Mouse (Mus musculus) T-helper 1 cell (primary cell): Measurements from ENCODE around the gene Rhod.
"Not testable (repeated sequence)": the region's sequence is repeated elsewhere in the genome, so short reads cannot be mapped to it uniquely, and the experiment has no call there.

Experiments used
- in situ Hi-C: fragments of 300-600 bp; cut with MboI, MseI; formaldehyde crosslinking; loops from one replicate; pipeline ENCODE4 v1.15.1; 2025; ENCODE audit warnings: high pct_unique_total_duplicates

Rhod gene

GRCm38 (mm10) chr19:4439161-4439801, at the start of gene Rhod:
Gene Rhod (minus strand): TSS chr19:4439432.
- in situ Hi-C loops, result no loop called here

GRCm38 (mm10) chr19:4487877-4488276, 48.6 kb upstream of the Rhod start:
- in situ Hi-C loops, result no loop called here

GRCm38 (mm10) chr19:4485006-4485405, 45.8 kb upstream of the Rhod start:
- in situ Hi-C loops, result no loop called here

GRCm38 (mm10) chr19:4482111-4482859, 43.1 kb upstream of the Rhod start:
- in situ Hi-C loops, result no loop called here

- in situ Hi-C loops, result no loop called here
Observed at GRCm38 (mm10) chr19:4481326-4481725, 42.1 kb upstream of the Rhod start.

- in situ Hi-C loops, result no loop called here
Observed at GRCm38 (mm10) chr19:4480041-4480440, 40.8 kb upstream of the Rhod start.

GRCm38 (mm10) chr19:4478190-4478516, 38.9 kb upstream of the Rhod start:
- in situ Hi-C loops, result no loop called here

GRCm38 (mm10) chr19:4477345-4478189, 38.3 kb upstream of the Rhod start, which contains the start of gene Syt12:
Gene Syt12 (minus strand): TSS chr19:4477447.
- in situ Hi-C loops, result no loop called here

- in situ Hi-C loops, result no loop called here
Observed at GRCm38 (mm10) chr19:4476601-4477257, 37.5 kb upstream of the Rhod start.

- in situ Hi-C loops, result no loop called here
Observed at GRCm38 (mm10) chr19:4475224-4475925, 36.1 kb upstream of the Rhod start.

GRCm38 (mm10) chr19:4474739-4475138, 35.5 kb upstream of the Rhod start:
- in situ Hi-C loops, result no loop called here

GRCm38 (mm10) chr19:4473549-4473948, 34.3 kb upstream of the Rhod start:
- in situ Hi-C loops, result no loop called here

GRCm38 (mm10) chr19:4468363-4468762, 29.1 kb upstream of the Rhod start:
- in situ Hi-C loops, result no loop called here

- in situ Hi-C loops, result no loop called here
Observed at GRCm38 (mm10) chr19:4464666-4465065, 25.4 kb upstream of the Rhod start.

- in situ Hi-C loops, result no loop called here
Observed at GRCm38 (mm10) chr19:4461981-4462380, 22.7 kb upstream of the Rhod start.

GRCm38 (mm10) chr19:4456227-4456626, 17.0 kb upstream of the Rhod start:
- in situ Hi-C loops, result no loop called here

GRCm38 (mm10) chr19:4455071-4455800, 16.0 kb upstream of the Rhod start:
- in situ Hi-C loops, result no loop called here

GRCm38 (mm10) chr19:4454040-4454439, 14.8 kb upstream of the Rhod start:
- in situ Hi-C loops, result not testable (repeated sequence)

- in situ Hi-C loops, result no loop called here
Observed at GRCm38 (mm10) chr19:4452525-4452924, 13.3 kb upstream of the Rhod start.

- in situ Hi-C loops, result no loop called here
Observed at GRCm38 (mm10) chr19:4451965-4452364, 12.7 kb upstream of the Rhod start.

GRCm38 (mm10) chr19:4451098-4451497, 11.9 kb upstream of the Rhod start:
- in situ Hi-C loops, result no loop called here
